Mouse (Mus musculus) liver, embryonic 12.5 days (tissue): Measurements from ENCODE around the gene Cers6. TPM values are rescaled to one million over a fixed set of nuclear protein-coding genes. Genes with fewer than 3 reads are reported as not detected.

Experiments
- ATAC-seq: fragments of 200-750 bp; cut with Nextera tagmentation; 2 replicates; pipeline ENCODE4 v1.8.0; 2017; ENCODE audit warnings: moderate number of reproducible peaks, mild to moderate bottlenecking, moderate library complexity
- H3K27ac ChIP-seq: fragments of 300-500 bp; sonication (generic); 2 replicates; pipeline ENCODE4 v1.5.1; 2016; ENCODE audit warnings: mild to moderate bottlenecking
- H3K27me3 ChIP-seq: fragments of 300-500 bp; sonication (generic); replicated peaks from 2 replicates; pipeline ENCODE4 v1.6.1; 2016; ENCODE audit warnings: mild to moderate bottlenecking, moderate library complexity
- H3K36me3 ChIP-seq: fragments of 300-500 bp; sonication (generic); 2 replicates; pipeline ENCODE4 v1.6.1; 2016; ENCODE audit warnings: mild to moderate bottlenecking, moderate library complexity
- H3K4me1 ChIP-seq: fragments of 300-500 bp; sonication (generic); 2 replicates; pipeline ENCODE4 v1.6.1; 2016
- H3K4me2 ChIP-seq: fragments of 300-500 bp; sonication (generic); 2 replicates; pipeline ENCODE4 v1.6.1; 2016; ENCODE audit warnings: mild to moderate bottlenecking, moderate library complexity
- H3K4me3 ChIP-seq: fragments of 300-500 bp; sonication (generic); 2 replicates; pipeline ENCODE4 v1.5.1; 2016; ENCODE audit warnings: mild to moderate bottlenecking, moderate library complexity
- H3K9ac ChIP-seq: fragments of 300-500 bp; sonication (generic); 2 replicates; pipeline ENCODE4 v1.6.1; 2016; ENCODE audit warnings: mild to moderate bottlenecking, moderate library complexity
- H3K9me3 ChIP-seq: fragments of 300-500 bp; sonication (generic); replicated peaks from 2 replicates; pipeline ENCODE4 v1.6.1; 2016; ENCODE audit warnings: mild to moderate bottlenecking, moderate library complexity
- WGBS: fragments of 180-500 bp; shearing (Covaris S2); methylation state at CpG from one replicate; pipeline ENCODE4 v1.1.7; 2016; ENCODE audit not compliant: insufficient replicate concordance; 5-methylcytosine and 5-hydroxymethylcytosine counted together
- polyA plus RNA-seq: library from polyadenylated mRNA; unstranded; fragments of >200 nt; fragmentation: Nextera tagmentation; extraction: Ambion mirVana; gene quantifications from 2 replicates; pipeline ENCODE4 v1.2.1, GENCODE M21; 2016

Gene Cers6
- polyA plus RNA-seq, 1 experiment from 2014 or later, result 7.3 TPM

GRCm38 (mm10) chr2:68862464-68863266, 1.4 kb downstream of the Cers6 start:
- H3K27ac ChIP-seq, result no peak overlapping the region

DNA sequence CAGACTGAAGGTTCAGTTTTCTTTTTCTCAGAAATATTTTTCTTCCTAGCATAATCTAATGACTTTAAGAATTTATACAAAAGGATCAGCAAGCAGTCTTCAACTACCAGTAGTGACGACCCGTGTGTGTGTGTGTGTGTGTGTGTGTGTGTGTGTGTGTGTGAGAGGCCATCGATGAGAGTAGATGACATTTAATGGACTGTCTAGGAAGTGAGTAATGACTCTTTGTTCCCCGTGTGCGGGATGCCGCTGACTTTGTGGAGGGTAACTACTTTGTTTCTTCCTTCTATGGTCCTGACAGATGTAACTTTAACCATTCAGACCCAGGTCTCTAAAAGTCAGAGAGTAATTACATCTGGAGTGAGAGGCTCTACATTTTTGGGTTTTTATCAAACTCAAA, 2.3 kb downstream of the Cers6 start:
- Histone ChIP-seq H3K9me3 (no peaks in the 10 kb centered on the region), H3K27ac (no peak overlapping the region), H3K4me3 (no peak overlapping the region), H3K9ac (no peak overlapping the region), H3K4me1 (peaks cover 21% of the 10 kb centered on the region), H3K27me3 (peaks cover 32% of the 10 kb centered on the region), H3K4me2 (peak overlapping the region; percentile 90), H3K36me3 (no peaks in the 10 kb centered on the region)
- ATAC-seq, result no peak
- WGBS, result 26% methylated on average over 6 of the region's 6 CpGs

More at GRCm38 (mm10) chr2:68862464-68863266, 1.4 kb downstream of the Cers6 start:
- Histone ChIP-seq H3K4me3 (peak overlapping the region; percentile 66), H3K4me1 (peaks cover 21% of the 10 kb centered on the region), H3K4me2 (peak overlapping the region; percentile 90), H3K9me3 (no peaks in the 10 kb centered on the region), H3K9ac (peak overlapping the region; percentile 66), H3K36me3 (no peaks in the 10 kb centered on the region), H3K27me3 (peaks cover 32% of the 10 kb centered on the region)
- no peak for ATAC-seq
- 11% methylated on average over 15 of the region's 15 CpGs for WGBS

DNA sequence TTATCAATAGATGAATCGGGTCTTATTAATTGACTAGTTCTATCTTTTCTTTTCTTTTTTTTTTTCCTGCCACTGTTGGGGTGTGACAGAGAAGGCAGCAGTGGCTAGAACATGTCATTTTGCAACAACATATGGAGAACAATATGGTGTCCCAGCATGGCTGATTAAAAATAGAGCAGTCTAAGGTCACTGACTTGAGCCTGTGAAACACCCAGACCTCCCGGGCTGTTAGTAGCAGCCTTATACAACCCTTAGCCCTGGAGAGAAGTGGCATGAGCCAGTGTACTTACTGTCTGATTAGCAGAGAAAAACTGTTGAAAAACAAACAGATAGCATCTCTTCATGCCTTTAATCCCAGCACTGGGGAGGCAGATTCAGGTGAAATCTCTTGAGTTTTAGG, 3.1 kb downstream of the Cers6 start:
- WGBS, result 58% methylated on average over 2 of the region's 2 CpGs
- Histone ChIP-seq H3K27ac (no peak overlapping the region), H3K4me3 (no peak overlapping the region), H3K9me3 (no peaks in the 10 kb centered on the region), H3K27me3 (peaks cover 32% of the 10 kb centered on the region), H3K4me2 (no peak overlapping the region), H3K9ac (no peak overlapping the region), H3K4me1 (peaks cover 21% of the 10 kb centered on the region), H3K36me3 (no peaks in the 10 kb centered on the region)
- ATAC-seq, result no peak

- no peak overlapping the region for H3K4me3 ChIP-seq
- peaks cover 29% of the 10 kb centered on the region for H3K4me1 ChIP-seq
- no peak overlapping the region for H3K9ac ChIP-seq
- H3K27me3 ChIP-seq, result peaks cover 6% of the 10 kb centered on the region; the same call in 1 of the 2 replicates
- 57% methylated on average over 4 of the region's 4 CpGs for WGBS
- H3K9me3 ChIP-seq, result no peaks in the 10 kb centered on the region
- H3K36me3 ChIP-seq, result no peaks in the 10 kb centered on the region
- H3K27ac ChIP-seq, result no peak overlapping the region
- no peak overlapping the region for H3K4me2 ChIP-seq
- ATAC-seq, result no peak
Measured at GRCm38 (mm10) chr2:68867148-68867547, 5.9 kb downstream of the Cers6 start.

GRCm38 (mm10) chr2:68870999-68871780, 9.9 kb downstream of the Cers6 start:
- WGBS, result 60% methylated on average over 17 of the region's 17 CpGs
- no peak; the same call in 1 of the 2 replicates for ATAC-seq
- no peaks in the 10 kb centered on the region for H3K36me3 ChIP-seq
- H3K27ac ChIP-seq, result no peak overlapping the region
- H3K9ac ChIP-seq, result no peak overlapping the region
- no peak overlapping the region for H3K4me3 ChIP-seq
- peaks cover 38% of the 10 kb centered on the region for H3K4me1 ChIP-seq
- H3K27me3 ChIP-seq, result no peaks in the 10 kb centered on the region
- no peak overlapping the region for H3K4me2 ChIP-seq
- no peaks in the 10 kb centered on the region for H3K9me3 ChIP-seq

DNA sequence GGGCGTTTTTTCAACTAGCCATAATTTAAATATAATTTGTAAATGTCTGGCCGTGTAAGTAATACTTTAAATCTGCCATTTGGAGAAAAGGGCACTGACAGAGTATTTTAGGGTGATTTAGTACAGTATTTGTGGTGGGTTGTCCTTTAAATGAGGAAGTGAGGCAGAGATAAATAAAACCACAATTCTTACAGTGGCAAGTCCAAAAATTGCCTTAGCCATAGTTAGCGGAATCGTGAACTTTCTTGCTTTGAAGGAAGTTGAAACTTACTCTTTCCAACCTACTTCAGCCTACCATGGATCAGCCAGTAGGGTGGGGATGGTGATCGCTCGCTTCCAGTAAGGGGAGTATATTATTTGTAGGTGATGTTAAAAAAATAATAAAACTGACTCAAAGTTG, 11.8 kb downstream of the Cers6 start:
- no peak for ATAC-seq
- no peaks in the 10 kb centered on the region for H3K36me3 ChIP-seq
- H3K27me3 ChIP-seq, result no peaks in the 10 kb centered on the region
- H3K4me3 ChIP-seq, result no peak overlapping the region
- no peak overlapping the region for H3K27ac ChIP-seq
- H3K9me3 ChIP-seq, result no peaks in the 10 kb centered on the region
- no peak overlapping the region for H3K4me2 ChIP-seq
- H3K9ac ChIP-seq, result no peak overlapping the region
- peaks cover 38% of the 10 kb centered on the region for H3K4me1 ChIP-seq
- 44% methylated on average over 6 of the region's 6 CpGs for WGBS

- Histone ChIP-seq H3K9ac (no peak overlapping the region), H3K4me3 (no peak overlapping the region), H3K27me3 (no peaks in the 10 kb centered on the region), H3K4me1 (peaks cover 38% of the 10 kb centered on the region), H3K36me3 (no peaks in the 10 kb centered on the region), H3K9me3 (no peaks in the 10 kb centered on the region), H3K27ac (no peak overlapping the region), H3K4me2 (peak overlapping the region; percentile 25; the same call in 1 of the 2 replicates)
- 51% methylated on average over 15 of the region's 15 CpGs for WGBS
- ATAC-seq, result peak; percentile 42; the same call in 1 of the 2 replicates
Measured at GRCm38 (mm10) chr2:68873653-68874441, 12.6 kb downstream of the Cers6 start.

- Histone ChIP-seq H3K9ac (no peak overlapping the region), H3K27ac (no peak overlapping the region), H3K36me3 (no peaks in the 10 kb centered on the region), H3K27me3 (no peaks in the 10 kb centered on the region), H3K4me1 (peaks cover 40% of the 10 kb centered on the region), H3K4me2 (0 out of 2 replicates have a peak overlapping the region, but pooled peaks have one; percentile 25), H3K9me3 (no peaks in the 10 kb centered on the region), H3K4me3 (no peak overlapping the region)
- 71% methylated on average over 6 of the region's 6 CpGs for WGBS
- no peak for ATAC-seq
Measured at GRCm38 (mm10) chr2:68874575-68874974, 13.3 kb downstream of the Cers6 start.

DNA sequence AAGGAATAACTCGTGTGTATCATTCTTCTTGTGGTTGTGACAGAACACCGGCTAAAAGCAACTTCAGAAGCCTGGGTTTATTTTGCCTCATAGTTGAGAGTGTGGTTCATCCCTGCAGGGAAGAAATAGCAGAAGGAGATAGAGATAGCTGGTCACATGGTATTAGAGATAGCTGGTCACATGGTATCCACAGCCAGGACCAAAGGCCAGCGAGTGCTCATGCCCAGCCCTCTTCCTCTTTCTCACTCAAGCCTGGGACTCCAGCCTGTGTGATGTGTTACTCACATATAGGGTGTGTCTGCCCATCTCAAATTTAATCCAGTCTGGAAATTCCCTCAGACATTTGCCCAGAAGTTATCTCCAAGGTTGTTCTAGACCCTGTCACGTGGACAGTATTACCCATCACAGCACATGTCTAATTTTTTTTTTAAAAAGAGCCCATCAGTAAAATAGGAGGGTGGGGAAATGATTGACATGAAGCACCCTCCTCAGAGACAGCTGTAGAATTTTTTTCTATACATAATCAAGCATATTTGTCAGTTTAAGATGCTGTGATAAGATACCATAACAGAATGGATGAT, 17.9 kb downstream of the Cers6 start:
- no peak for ATAC-seq
- Histone ChIP-seq H3K27me3 (no peaks in the 10 kb centered on the region), H3K4me1 (peaks cover 9% of the 10 kb centered on the region), H3K36me3 (no peaks in the 10 kb centered on the region), H3K4me2 (no peak overlapping the region), H3K9me3 (no peaks in the 10 kb centered on the region), H3K27ac (no peak overlapping the region), H3K4me3 (no peak overlapping the region), H3K9ac (no peak overlapping the region)
- 32% methylated on average over 4 of the region's 4 CpGs for WGBS

DNA sequence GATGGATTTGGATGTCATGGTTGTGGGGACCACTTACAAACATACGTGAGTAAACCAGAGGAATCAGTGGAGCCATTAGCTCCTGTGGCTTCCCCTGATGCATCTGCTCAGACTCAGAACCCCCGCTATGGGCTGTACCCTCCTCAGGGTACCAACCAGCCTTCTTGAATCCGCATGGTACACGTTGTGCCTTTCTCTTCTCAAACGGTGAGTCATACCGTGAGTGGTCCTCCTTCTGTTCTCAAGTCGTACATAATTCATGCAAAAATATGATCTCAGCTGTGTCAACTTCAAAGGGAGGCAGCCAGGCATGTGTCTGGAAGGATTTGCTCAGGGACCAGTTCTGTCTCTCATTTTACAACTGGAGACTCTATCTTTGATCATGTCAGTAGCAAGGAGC, 23.3 kb downstream of the Cers6 start:
- Histone ChIP-seq H3K9me3 (no peaks in the 10 kb centered on the region), H3K27me3 (no peaks in the 10 kb centered on the region), H3K4me1 (peaks cover 12% of the 10 kb centered on the region), H3K4me3 (no peak overlapping the region), H3K27ac (no peak overlapping the region), H3K9ac (no peak overlapping the region), H3K36me3 (no peaks in the 10 kb centered on the region), H3K4me2 (no peak overlapping the region)
- ATAC-seq, result no peak
- WGBS, result 73% methylated on average over 7 of the region's 7 CpGs

GRCm38 (mm10) chr2:68885206-68885605, 24.0 kb downstream of the Cers6 start:
- no peak overlapping the region for H3K4me3 ChIP-seq
- 62% methylated on average over 2 of the region's 2 CpGs for WGBS
- no peaks in the 10 kb centered on the region for H3K27me3 ChIP-seq
- H3K4me2 ChIP-seq, result no peak overlapping the region
- no peak overlapping the region for H3K9ac ChIP-seq
- peaks cover 15% of the 10 kb centered on the region for H3K4me1 ChIP-seq
- no peaks in the 10 kb centered on the region for H3K36me3 ChIP-seq
- no peaks in the 10 kb centered on the region for H3K9me3 ChIP-seq
- ATAC-seq, result no peak
- no peak overlapping the region for H3K27ac ChIP-seq
